Mouse (Mus musculus) c-Kit-positive CD71-positive TER-119-positive erythroid progenitor cells, embryonic 14.5 days (primary cell): ENCODE results near the gene Dennd1a.

Source experiments
- DNase-seq: peaks from one replicate; pipeline ENCODE4 v3.0.0-alpha.2; 2013; ENCODE audit warnings: low spot score

The Dennd1a gene

DNA sequence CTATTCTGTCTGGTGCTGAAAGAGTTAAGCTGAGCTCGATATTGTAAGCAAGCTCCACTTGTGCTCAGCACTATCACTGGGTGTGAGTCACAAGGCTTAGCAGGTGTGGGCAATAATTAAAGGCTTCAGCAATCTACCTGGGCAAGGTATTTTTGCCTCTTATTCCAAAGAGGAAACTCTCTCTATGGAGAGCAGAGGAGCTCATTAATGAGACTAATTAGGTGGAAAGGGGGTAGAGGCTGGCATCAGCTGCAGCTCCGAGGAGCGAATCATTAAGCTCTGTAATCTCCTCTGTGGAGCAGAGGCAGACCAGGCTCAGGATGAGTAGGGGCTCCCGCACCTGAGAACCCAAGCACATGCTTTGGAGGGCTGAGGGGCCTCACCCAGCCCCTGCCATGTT lies 407.5 kb downstream of the Dennd1a start:
- DNase-seq, result no peak

DNA sequence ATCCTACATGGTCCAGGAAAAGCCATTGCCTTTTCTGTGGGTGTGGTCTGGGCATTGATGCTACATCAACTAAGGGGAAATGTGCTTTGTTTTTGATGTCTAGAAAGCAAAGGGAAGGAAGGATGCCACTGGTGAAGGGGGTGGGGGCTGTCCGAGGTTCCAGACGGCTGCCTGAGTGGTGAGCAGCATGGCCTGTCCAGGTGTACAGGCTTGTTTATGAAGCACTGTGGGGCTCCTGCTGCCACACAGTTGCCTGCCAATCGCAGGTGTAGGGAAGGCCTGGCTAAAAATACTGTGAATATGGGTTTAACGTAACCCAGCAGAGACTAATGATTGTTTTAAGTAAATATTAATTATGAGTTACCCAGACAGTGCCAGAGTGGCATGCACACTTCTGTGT lies 414.4 kb downstream of the Dennd1a start:
- no peak for DNase-seq

DNA sequence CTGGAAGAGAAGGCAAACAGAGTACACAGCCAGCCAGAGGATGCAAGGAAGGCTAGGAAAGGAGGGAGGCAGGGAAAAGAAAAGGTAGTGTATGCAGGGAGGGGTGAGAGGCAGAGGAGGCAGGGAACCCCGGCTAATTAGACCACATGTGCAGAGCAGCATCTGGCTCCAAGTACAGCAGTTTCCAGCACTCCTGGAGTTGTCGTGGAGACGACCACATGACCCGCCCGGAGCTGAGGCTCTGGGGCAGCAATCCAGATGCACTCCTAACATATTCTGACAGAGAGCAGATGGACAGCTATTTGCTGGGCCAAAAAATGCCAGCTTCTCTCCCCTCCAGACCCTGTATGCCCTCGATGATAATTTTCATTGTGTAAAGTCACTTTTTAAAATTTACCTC lies 417.6 kb downstream of the Dennd1a start:
- DNase-seq, result no peak

DNA sequence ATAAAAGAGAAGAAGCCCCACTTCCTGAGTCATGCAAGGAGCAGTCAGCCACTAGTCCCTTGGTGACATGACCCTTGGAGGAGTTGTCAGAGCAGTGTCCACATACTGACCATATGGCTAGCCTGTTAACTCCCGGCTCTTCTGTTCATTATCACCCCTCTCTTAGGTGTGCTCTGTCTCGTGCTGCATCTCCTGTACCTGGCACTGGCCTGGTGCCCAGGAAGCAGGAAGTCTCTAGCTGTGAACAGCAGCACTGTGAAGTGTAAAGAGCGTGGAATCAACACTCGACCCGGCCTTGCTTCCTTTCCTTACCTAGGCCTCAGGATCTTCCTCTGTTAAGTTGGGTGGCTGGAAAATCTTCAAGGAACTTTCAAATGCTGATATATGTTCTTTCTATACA lies 419.8 kb downstream of the Dennd1a start:
- no peak for DNase-seq

DNA sequence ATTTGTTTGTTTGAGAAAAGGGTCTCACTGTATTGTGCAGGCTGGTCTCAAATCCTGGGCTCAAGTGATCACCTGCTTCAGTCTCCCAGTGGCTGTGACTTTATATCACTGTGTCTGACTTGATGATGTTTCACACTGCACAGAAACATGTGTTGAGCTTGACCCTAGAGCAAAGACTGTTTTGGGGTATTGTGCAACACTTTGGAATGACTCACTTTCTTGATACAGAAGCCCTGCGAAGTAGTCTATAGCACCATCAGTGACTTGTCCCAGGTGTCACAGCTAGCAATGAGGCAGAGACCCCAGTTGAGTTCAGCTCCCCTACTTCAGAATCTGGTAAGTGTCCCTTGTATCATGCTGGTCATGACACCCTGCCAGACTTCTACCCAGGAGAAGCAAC lies 429.7 kb downstream of the Dennd1a start:
- no peak for DNase-seq

DNA sequence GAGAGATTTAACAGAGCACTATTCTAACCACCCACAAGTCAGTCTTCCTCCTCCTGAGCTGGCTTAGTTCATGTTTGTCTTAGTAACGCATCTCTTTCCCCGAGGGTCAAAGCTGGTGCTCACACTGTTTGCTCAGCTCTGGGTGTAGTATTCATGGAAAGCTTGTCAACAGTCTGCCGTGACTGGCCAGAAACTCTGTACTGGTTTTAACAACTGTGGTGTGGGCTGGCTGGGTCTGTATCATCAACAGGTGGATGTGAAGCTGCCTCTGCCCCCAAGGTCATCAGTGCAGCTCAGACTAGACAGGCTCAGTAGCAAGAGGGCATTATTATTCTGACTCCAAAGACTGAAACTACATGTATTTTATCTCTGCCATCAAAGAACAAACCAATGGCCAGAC lies 430.2 kb downstream of the Dennd1a start:
- no peak for DNase-seq

DNA sequence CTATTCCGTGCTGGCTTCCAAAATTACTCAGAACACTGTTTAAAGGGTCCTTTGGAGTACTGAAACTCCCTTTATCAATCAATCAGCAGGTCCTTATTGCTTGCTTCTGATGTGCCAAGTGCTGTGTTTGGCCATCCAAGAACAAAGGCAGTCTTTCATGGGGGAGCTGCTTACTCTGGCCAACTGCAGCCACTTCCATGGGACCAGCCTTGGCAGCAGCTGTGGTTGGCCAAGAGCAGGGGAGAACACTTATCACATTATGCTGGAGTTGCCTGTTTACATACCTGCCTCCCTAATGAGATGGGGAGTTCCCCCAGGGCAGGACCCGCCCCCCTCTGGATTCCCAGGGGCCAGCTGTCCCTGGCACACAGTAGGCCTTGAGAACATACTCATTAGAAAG lies 432.0 kb downstream of the Dennd1a start:
- DNase-seq, result no peak

DNA sequence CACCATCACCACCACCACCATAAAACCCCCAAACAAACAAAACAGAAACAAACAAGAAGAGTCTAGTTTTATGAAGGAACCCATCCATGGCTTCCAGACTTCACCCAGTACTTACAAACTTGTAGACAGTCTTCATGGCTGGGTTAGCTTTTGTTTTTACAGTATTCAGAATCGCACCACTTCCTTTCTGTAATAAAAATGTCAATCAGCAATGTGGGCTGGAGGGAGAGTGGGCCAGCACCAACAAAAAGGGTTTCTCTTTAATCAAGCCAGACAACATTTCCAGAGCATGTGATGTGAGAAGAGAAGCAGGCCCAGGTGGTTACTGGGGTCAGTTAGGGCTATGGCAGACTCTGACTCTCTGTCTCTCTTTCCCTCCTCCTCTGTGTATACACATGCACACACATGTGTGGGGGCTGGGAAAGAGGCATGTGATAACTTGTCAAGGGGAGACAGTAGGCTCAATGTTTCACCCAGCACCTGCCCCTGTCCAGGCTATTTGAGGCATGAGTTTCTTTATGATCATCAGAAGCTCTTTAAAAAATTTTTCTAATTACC lies 433.2 kb downstream of the Dennd1a start:
- DNase-seq, result no peak

DNA sequence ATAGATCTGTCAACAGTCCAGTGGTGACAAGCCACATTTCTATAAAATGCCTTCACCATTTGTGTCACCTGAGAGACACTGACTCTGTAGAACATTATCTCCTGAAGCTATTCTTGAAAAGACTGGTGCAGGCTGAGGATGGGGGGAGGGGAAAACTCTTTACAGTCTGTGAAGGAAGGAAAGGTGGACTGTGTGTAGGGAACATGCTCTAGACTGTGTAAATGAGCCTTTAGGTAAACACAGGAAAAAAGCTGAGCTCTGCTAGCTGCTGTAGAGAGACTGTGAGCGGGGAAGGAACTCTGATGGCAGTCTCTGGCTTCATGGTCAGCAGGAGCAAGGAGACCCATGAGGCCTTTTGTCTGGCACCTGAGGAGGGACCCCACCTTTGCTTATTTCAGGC lies 436.6 kb downstream of the Dennd1a start:
- no peak for DNase-seq

DNA sequence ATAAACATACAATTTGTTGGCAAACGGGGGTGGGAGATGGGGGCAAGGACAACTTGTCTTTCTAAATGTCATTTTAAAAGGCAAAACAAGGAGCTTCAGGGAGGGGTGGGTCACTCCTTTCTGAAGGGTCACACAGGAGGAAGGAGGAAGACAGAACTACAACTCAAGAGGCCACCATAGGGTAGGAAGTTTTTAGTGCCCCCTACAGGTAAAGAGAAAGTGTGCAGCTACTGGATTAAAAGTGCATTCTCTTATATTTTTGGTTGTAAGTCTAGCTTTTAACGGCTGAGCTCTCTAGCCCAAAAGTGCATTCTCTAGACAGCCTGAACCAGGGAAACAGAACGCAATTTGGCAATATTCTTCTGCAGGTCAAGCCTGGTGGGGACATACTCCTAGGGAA lies 437.8 kb downstream of the Dennd1a start:
- peak; percentile 3 for DNase-seq

DNA sequence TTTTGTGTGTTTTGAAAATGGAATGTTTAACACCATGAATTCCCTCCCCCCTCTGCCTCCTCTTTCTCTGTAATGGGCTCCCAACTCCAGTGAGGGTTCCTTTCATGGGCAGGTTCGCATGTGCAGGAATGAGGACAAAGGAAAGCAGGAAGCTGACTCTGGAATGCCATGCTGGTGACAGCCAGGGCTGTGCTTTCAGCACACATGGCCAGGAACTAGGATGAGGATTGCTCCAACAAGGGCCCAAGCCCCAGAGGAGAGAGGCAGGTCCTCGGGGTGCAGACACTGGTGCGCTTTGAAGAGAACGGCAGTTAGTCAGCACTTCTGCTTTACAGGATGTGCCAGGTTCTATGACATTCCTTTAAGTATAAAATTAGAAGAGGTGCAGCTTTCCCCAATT lies 444.5 kb downstream of the Dennd1a start:
- DNase-seq, result no peak

DNA sequence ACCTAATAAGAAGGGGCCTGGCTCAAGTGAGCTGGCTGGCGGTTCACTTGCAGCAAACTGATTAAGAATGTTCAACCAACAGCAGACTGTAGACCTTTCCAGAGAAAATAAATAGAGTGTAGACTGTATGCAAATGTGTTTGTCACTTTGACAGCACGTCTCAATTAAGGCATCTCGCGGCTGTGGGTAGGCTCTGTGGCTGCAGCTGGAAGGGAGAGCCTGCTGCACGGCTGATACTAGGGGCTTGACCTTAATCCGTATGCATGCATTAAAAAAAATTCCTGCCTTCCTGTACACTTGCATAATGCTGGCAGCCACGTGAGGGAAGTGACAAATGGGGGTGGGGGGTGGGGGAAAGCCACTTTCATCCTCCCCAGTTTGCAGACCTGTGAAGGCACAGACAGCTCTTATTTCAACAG lies 445.0 kb downstream of the Dennd1a start:
- no peak for DNase-seq

DNA sequence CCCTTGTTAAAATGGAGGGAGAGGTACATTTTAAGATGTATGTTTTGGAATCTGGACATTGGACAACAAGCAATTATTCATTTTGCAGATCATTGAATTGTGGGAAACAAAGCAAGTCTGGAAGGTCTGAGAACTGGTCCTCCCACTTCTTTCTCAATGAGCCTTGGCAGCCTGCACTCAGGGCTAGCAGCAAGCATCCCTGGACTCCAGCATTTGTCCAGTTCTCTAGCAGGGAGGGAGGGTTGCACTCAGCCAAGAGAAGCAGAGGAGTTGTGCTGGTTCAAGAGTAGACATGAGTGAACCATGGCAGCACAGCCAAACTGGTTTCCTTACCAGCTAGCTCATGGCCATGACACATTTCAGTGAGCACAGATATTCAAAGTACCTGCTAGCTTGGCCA lies 447.3 kb downstream of the Dennd1a start:
- DNase-seq, result no peak

DNA sequence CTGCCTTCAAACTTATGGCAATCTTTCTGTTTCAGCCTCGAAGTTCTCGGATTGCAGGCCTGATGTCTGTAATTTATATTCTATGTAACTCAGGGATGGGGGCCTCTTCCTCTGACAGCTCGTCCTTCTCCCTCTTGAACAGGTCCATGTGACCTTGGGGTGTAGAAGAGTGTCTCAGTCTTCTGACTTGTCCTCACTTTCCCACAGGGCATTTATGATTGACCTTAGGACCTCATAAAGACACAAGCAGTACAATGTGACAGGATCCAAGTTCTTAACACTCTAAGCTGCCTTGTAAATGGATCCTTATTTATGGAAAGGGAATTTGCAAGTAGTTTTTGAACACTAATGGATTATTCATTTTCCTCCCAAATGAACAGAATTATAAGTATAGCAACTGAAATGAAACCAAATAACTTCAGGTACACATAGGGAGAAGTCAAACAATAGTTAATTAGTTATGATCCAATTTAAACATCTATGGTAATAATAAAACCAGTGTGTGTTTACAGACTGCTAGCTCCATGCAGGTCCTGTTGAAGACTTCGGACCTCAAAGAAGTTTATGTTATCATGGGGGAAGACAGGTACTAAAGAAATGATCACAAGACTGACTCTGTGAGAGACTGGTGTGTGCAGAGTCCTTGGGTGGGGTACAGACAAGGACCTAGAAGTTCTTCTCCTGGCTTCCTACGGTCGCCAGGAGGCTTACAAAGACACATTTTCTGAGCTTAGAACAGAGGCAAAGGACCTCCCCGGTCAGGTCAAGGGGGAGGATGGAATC lies 448.8 kb downstream of the Dennd1a start:
- DNase-seq, result no peak

DNA sequence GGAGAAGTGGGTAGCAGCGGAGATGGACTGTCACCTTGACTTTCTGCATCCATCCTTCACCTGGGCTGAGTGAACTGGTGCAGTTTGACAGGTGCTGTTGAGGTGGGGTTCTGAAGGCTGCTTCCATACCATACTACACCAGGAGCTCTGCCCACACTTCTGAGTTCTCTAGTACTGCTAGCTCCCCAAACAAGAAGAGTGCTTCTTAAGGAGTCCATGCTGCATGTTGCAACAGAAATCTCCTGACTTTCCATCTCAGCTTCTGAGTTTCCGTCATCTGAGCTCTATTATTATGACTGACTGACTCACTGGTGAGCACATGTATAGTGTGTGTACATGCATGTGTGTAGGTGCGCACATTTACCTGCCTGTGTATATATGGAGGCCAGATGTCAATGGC lies 449.6 kb downstream of the Dennd1a start:
- no peak for DNase-seq

DNA sequence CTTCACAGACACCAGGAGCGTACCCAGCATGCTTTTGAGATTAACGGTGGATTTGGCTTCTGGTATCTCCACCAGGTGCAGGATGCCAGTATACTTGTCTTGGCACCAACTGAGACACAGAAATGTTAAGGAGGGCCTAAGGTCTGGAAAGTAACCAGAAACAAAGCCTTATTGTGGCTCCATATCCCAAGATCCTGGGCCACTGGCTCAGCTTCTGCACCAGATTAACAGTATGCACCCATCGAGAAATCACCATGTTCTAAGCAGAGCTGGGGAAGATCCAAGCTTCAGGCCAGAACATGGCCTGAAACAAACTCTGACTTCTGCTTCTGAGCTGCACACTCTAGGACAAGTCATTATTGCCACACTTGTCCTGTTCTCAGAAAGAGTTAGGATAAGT lies 450.3 kb downstream of the Dennd1a start:
- DNase-seq, result no peak

DNA sequence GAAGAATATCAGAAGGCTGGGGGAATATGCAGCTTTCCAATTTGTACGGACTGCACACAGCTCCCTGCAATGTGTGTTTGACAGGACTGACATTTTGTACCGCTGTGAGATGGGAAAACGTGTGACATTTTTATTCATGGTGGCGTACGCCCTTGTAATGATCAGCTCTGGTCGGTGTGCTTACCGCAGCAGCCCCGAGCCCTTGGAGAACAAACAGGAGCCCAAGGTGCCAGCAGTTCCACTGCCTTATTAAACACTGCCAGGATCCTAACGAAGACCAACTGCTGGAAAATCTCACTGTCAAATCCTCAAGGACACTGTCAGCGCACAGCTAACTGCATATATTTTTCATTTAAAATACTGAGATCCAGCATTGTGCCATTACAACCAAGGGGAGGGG lies 454.9 kb downstream of the Dennd1a start:
- no peak for DNase-seq

DNA sequence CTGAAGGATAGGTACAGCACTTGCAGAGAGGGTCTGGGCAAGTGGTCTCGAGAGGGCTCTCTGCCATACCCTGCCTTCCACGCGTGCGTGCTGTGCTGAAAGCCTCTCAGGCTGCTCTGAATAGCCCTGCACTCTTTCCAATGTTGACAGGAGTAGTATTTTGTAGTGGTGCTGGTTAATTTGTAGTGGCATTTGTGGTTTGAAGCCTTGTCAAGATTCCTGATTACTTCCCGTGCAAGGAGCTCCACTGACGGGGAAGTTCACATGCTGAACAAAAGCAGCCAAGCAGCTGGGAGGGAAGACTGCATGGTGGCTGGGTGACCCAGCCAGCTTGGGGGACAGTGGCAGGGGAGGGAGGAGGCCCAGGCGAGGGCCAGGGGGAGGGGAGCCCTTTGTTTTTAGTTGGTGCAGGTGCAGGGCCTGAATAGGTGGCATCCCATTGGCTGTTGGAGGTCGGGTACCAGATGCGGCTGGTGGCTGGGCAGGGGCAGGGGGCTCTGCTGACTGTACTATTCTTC lies 457.4 kb downstream of the Dennd1a start:
- DNase-seq, result no peak

DNA sequence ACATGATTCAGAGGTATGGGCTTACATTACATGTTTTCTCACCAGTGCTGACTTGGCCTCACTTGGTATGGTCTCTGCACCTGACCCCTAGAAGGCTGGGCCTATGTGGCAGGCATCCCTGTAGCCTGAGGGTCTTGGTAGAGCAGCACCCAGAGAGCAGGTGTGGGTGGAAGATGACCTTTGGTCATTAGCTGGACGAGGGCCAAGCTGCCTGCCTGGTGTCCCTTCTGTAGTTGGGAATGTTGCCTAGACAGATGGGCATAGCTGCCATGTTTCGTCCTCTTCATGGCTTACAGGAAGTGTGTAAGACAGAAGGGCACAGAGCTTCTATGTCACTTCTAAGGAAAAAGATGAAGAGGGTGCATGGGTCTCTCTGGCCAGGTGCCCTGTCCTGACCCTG lies 463.4 kb downstream of the Dennd1a start:
- DNase-seq, result no peak

DNA sequence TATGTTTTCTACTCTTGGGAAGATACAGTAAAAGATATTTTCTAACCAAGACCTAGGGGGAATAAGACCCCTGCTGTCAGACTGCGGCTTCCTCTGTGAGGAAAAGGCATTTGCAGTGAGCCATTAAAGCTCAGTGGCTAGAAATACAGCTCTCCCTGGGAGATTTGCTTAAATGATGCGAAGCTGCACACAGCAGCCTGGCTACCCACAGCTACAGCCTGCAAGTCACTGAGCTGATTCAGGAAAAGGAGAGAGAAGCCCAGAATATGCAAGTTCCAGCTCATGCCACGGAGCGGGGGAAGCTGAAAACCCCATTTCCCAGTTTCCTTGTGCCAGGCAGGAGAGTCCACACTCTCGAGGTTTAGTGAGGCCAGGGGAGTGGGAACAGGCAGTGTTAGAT lies 465.1 kb downstream of the Dennd1a start:
- DNase-seq, result no peak

DNA sequence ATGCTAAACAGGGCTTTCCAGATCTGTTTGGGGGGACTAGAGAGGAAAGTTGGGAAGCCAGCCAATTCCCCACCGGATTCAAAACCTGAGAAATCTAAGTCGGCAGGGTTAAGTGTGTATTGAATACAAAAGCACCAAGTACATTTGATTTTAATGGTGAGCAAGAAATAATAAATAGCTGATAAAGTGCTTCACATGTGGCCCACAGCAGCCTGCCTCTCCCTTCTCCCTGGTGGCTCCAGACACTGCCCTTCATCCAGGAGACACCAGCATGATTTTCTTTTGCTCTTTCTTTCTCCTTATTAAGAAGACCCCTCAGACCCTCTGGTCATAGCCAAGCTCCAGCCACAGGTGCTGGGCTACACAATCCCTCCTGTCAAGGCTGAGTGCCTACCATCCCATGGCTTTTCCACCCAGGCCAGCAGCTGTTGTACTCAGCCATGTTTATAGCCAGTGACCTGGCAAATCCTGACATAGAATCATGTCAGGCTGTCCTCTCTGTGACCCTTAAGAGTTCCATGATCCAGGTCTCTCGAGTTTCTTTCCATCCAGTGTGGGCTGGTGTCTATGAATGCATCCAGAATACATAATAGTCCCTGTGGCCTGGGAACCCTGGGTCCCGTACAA lies 467.6 kb downstream of the Dennd1a start:
- DNase-seq, result no peak

DNA sequence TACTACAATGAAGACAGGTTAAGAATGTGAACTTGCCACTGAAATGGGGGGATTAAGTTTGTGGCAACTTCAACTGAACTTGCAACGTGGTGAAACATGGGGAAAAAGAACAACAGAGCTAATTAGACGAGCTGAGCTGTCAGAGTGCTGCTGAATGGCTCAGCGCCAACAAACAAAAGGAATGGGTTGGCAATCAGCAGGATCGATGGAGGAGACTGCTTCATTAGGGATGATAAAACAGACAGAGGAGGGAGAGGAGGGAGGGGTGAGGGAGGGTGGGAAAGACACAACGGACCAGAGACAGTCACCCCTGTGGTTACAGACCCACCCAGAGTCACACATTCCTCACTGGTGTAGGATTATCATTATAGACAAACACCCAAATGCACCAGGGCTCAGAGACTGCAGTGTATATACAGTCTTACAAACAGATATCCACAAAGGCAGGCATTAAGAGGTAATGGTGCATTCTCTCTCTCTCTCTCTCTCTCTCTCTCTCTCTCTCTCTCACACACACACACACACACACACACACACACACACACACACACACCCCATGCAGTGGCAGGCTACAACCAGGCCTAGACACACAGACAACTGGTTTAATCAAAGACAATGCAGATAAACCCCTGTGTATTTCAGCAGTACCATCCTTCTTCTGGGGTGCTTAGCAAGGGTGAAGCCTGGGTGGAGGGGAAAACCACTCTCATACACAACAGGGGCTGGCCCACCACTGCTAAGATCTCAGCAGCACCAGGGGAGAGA lies 468.2 kb downstream of the Dennd1a start:
- no peak for DNase-seq

DNA sequence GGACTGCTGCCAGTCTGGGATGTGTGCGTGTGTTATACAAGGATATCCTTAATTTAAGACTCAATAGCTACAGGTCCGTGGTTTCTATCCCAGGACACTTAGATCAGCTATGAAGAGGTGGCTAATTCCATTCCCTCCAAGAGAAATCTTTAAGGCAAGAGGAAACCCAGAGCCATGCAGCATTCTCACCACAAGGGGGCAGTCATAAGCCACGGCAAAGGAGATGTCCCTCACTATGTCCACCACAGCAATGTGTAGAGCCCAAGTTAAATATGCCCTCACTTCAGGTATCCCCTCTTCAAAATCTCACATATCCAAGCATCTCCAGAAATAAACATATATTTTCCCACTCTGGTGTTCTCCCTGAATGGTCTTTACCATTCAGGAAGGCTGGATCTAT lies 471.5 kb downstream of the Dennd1a start:
- DNase-seq, result peak; percentile 60
